Mouse (Mus musculus) ES-Bruce4 (cell line): ENCODE data around the gene Phip. TPM values are rescaled to one million over a fixed set of nuclear protein-coding genes. Genes with fewer than 3 reads are reported as not detected.

Source experiments
- H3K27ac ChIP-seq: 2 replicates; pipeline ENCODE4 v1.5.1; 2012; ENCODE audit warnings: low read length, inconsistent platforms; ENCODE audit not compliant: insufficient read depth
- H3K27me3 ChIP-seq: 2 replicates; pipeline ENCODE4 v1.6.1; 2012; ENCODE audit warnings: mild to moderate bottlenecking, low read length, inconsistent platforms; ENCODE audit not compliant: control insufficient read depth, poor library complexity, insufficient read depth, severe bottlenecking
- H3K36me3 ChIP-seq: 2 replicates; pipeline ENCODE4 v1.6.1; 2012; ENCODE audit warnings: inconsistent platforms, mild to moderate bottlenecking, low read length, moderate library complexity; ENCODE audit not compliant: control insufficient read depth, poor library complexity, insufficient read depth, severe bottlenecking
- H3K4me1 ChIP-seq: one replicate; pipeline ENCODE4 v1.8.1; 2011; ENCODE audit warnings: low read length; ENCODE audit not compliant: control insufficient read depth, insufficient read depth
- H3K4me3 ChIP-seq: 2 replicates; pipeline ENCODE4 v1.5.1; 2011; ENCODE audit warnings: low read depth, mild to moderate bottlenecking, low read length
- H3K9ac ChIP-seq: 2 replicates; pipeline ENCODE4 v1.6.1; 2012; ENCODE audit warnings: low read depth, mild to moderate bottlenecking, inconsistent platforms; ENCODE audit not compliant: poor library complexity, severe bottlenecking
- H3K9me3 ChIP-seq: replicated peaks from 2 replicates; pipeline ENCODE4 v1.6.1; 2012; ENCODE audit warnings: mild to moderate bottlenecking, low read length, inconsistent platforms; ENCODE audit not compliant: control insufficient read depth, poor library complexity, insufficient read depth, severe bottlenecking
- CTCF ChIP-seq: IDR thresholded peaks from one replicate; pipeline ENCODE4 v1.8.1; 2011; ENCODE audit warnings: low read depth, low read length
- EP300 ChIP-seq: IDR thresholded peaks from 2 replicates; pipeline ENCODE4 v1.6.1; 2011; ENCODE audit warnings: low read depth, low read length; ENCODE audit not compliant: insufficient read depth
- POLR2A ChIP-seq: IDR thresholded peaks from one replicate; pipeline ENCODE4 v1.8.1; 2011; ENCODE audit warnings: low read length; ENCODE audit not compliant: insufficient read depth
- polyA plus RNA-seq: library from polyadenylated mRNA; stranded (reverse); fragments of >200 nt; gene quantifications from 2 replicates; pipeline ENCODE4 v1.2.4, GENCODE M21; 2011; ENCODE audit warnings: low read depth; ENCODE audit not compliant: missing spikeins, insufficient read depth, insufficient read length

The Phip gene
- polyA plus RNA-seq, 1 experiment = 98.9 TPM

GRCm38 (mm10) chr9:82907246-82907645 lies 68.1 kb downstream of the Phip start:
- TF ChIP-seq EP300 (no peak), POLR2A (no peak), CTCF (no peak)
- Histone ChIP-seq H3K27me3 (no peaks in the 10 kb centered on the region), H3K9me3 (no peaks in the 10 kb centered on the region), H3K4me3 (no peak overlapping the region), H3K4me1 (no peaks in the 10 kb centered on the region), H3K36me3 (peaks cover 13% of the 10 kb centered on the region), H3K9ac (no peak overlapping the region), H3K27ac (no peak overlapping the region)

GRCm38 (mm10) chr9:82888645-82889044 lies 86.7 kb downstream of the Phip start:
- Histone ChIP-seq H3K9me3 (0 out of 2 replicates have a peak, but pooled peaks cover 2% of the 10 kb centered on the region), H3K4me3 (no peak overlapping the region), H3K27ac (no peak overlapping the region), H3K27me3 (no peaks in the 10 kb centered on the region), H3K4me1 (no peaks in the 10 kb centered on the region), H3K36me3 (peaks cover 24% of the 10 kb centered on the region), H3K9ac (no peak overlapping the region)
- TF ChIP-seq EP300 (no peak), CTCF (no peak), POLR2A (no peak)

- no peaks in the 10 kb centered on the region for H3K4me1 ChIP-seq
- no peak overlapping the region for H3K27ac ChIP-seq
- H3K36me3 ChIP-seq = peaks cover 34% of the 10 kb centered on the region
- H3K27me3 ChIP-seq = no peaks in the 10 kb centered on the region
- no peak overlapping the region for H3K4me3 ChIP-seq
- H3K9ac ChIP-seq = no peak overlapping the region
- H3K9me3 ChIP-seq = 0 out of 2 replicates have a peak, but pooled peaks cover 2% of the 10 kb centered on the region
- no peak for TF ChIP-seq EP300
- no peak for TF ChIP-seq POLR2A
- no peak for TF ChIP-seq CTCF
Observed at GRCm38 (mm10) chr9:82884177-82884576, 91.1 kb downstream of the Phip start.

- TF ChIP-seq CTCF (no peak), POLR2A (no peak), EP300 (no peak)
- no peak overlapping the region for H3K27ac ChIP-seq
- no peaks in the 10 kb centered on the region for H3K9me3 ChIP-seq
- H3K9ac ChIP-seq = no peak overlapping the region
- H3K36me3 ChIP-seq = peaks cover 46% of the 10 kb centered on the region
- no peaks in the 10 kb centered on the region for H3K27me3 ChIP-seq
- H3K4me1 ChIP-seq = no peaks in the 10 kb centered on the region
- H3K4me3 ChIP-seq = no peak overlapping the region
Observed at GRCm38 (mm10) chr9:82877078-82877477, 98.2 kb downstream of the Phip start.

- no peaks in the 10 kb centered on the region for H3K4me1 ChIP-seq
- H3K36me3 ChIP-seq = peaks cover 11% of the 10 kb centered on the region
- no peak overlapping the region for H3K27ac ChIP-seq
- no peaks in the 10 kb centered on the region for H3K27me3 ChIP-seq
- no peak overlapping the region for H3K4me3 ChIP-seq
- TF ChIP-seq POLR2A = no peak
- no peak for TF ChIP-seq EP300
- no peak for TF ChIP-seq CTCF
- no peak overlapping the region for H3K9ac ChIP-seq
- H3K9me3 ChIP-seq = no peaks in the 10 kb centered on the region
Observed at GRCm38 (mm10) chr9:82867698-82868097, 107.6 kb downstream of the Phip start.

GRCm38 (mm10) chr9:82866121-82866520 lies 109.2 kb downstream of the Phip start:
- TF ChIP-seq EP300 (no peak), CTCF (no peak), POLR2A (no peak)
- no peak overlapping the region for H3K9ac ChIP-seq
- H3K27ac ChIP-seq = no peak overlapping the region
- no peaks in the 10 kb centered on the region for H3K9me3 ChIP-seq
- H3K4me1 ChIP-seq = no peaks in the 10 kb centered on the region
- no peaks in the 10 kb centered on the region for H3K27me3 ChIP-seq
- H3K4me3 ChIP-seq = no peak overlapping the region
- peaks cover 3% of the 10 kb centered on the region for H3K36me3 ChIP-seq
